In genomic region chr1:73998925-73999375, GRCm38 (mm10) we compare ENCODE assay signal across 9 mouse cellular contexts.
DNase-seq lines count a peak whose midpoint lies in the region; ATAC-seq and TF ChIP-seq lines count a peak whose summit lies in the region.
"Had no signal": no experiment of that assay in that cellular context is flagged by ENCODE, and none has a peak within 500 bp of the region (broad histone marks: within the 10 kb centered on the region; RNA-seq: fewer than 3 reads in every experiment).

No protein-coding gene starts in this region.

- H3K4me2 ChIP-seq in kidney, postnatal 0 days (ENCODE audit: low read length) = no peak overlapping the region

- peak; percentile 98 for DNase-seq in heart, adult 11 months
- no peak for DNase-seq in heart, postnatal 25 days (ENCODE audit: low spot score)
- no peak for DNase-seq in kidney, postnatal 0 days (ENCODE audit: low spot score)
- peak; percentile 65 to 84 for DNase-seq in lung, postnatal 4 days
- no peak for DNase-seq in right cerebral cortex, postnatal 4 days
- no peak for DNase-seq in cerebellum, postnatal 25 days
- DNase-seq in left cerebral cortex, adult 18-20 months (ENCODE audit: low spot score in 2 of 2) = no peak

- no peak for TF ChIP-seq POLR2A in cortical plate, adult 2 months (IDR thresholded peaks at IDR 0.05; ENCODE audit: extremely low read depth, insufficient read depth, low read length)

- no peak for ATAC-seq in kidney, postnatal 0 days (replicated peaks; ENCODE audit: low FRiP score, low read depth)
- ATAC-seq: forebrain, embryonic 14.5 days had no signal

- H3K4me1 ChIP-seq in cortical plate, adult 2 months (ENCODE audit: control insufficient read depth, insufficient read depth, low read length) = no peaks in the 10 kb centered on the region
- peaks cover 36% of the 10 kb centered on the region for H3K4me1 ChIP-seq in kidney, postnatal 0 days (replicated peaks; ENCODE audit: insufficient read depth, low read length)

- TF ChIP-seq CTCF in cortical plate, adult 2 months (IDR thresholded peaks at IDR 0.05; ENCODE audit: extremely low read depth, insufficient read depth, low read length) = no peak
- no peak for TF ChIP-seq CTCF in kidney, postnatal 0 days (IDR thresholded peaks at IDR 0.05; ENCODE audit: low read depth)

- H3K27me3 ChIP-seq in kidney, postnatal 0 days (ENCODE audit: insufficient read depth, low read length) = no peaks in the 10 kb centered on the region

- no peak overlapping the region for H3K4me3 ChIP-seq in cortical plate, adult 2 months (ENCODE audit: insufficient read depth, low read length)
- H3K4me3 ChIP-seq in kidney, postnatal 0 days (replicated peaks; ENCODE audit: low read depth, low read length) = no peak overlapping the region

- no peaks in the 10 kb centered on the region for H3K9me3 ChIP-seq in kidney, postnatal 0 days (replicated peaks; ENCODE audit: low read length)

- intact Hi-C loops in heart, postnatal 25 days (cut with DNase I) = loop anchor here (2.0 kb wide), 1 partner anchor 76 kb away; no protein-coding TSS in a partner anchor

- H3K36me3 ChIP-seq in kidney, postnatal 0 days (ENCODE audit: insufficient read depth, low read length) = peaks cover 31% of the 10 kb centered on the region

- WGBS in kidney, postnatal 0 days = 55% methylated on average over 5 of the region's 5 CpGs

- 0 out of 2 replicates have a peak overlapping the region, but pooled peaks have one; percentile 4 for H3K9ac ChIP-seq in kidney, postnatal 0 days (ENCODE audit: low read depth, low read length)

- peak overlapping the region; percentile 68 for H3K27ac ChIP-seq in cortical plate, adult 2 months (ENCODE audit: insufficient read depth, low read length)
- H3K27ac ChIP-seq in kidney, postnatal 0 days = peak overlapping the region; percentile 89

Comparison
In these comparisons a context has a peak if more than half of its experiments do, and no peak if none do; other contexts are left out.
1. DNase-seq: peak in heart, adult 11 months (single experiment) and lung, postnatal 4 days (2 of 2); none in heart, postnatal 25 days (single experiment), kidney, postnatal 0 days (single experiment), right cerebral cortex, postnatal 4 days (single experiment), cerebellum, postnatal 25 days (0 of 2) and left cerebral cortex, adult 18-20 months (0 of 2).